Mouse (Mus musculus) testis, postnatal 14 days (tissue): ENCODE results near the gene Btn1a1.

Experiments
- DNase-seq: peaks from one replicate; pipeline ENCODE4 v3.0.0; 2021; ENCODE audit warnings: low spot score

The Btn1a1 gene

GRCm38 (mm10) chr13:23412630-23413521 lies 52.8 kb downstream of the Btn1a1 start:
- no peak for DNase-seq

GRCm38 (mm10) chr13:23412211-23412629 lies 53.5 kb downstream of the Btn1a1 start:
- DNase-seq, result no peak

- DNase-seq, result no peak
These were observed 54.1 kb downstream of the Btn1a1 start for GRCm38 (mm10) chr13:23411311-23412210.

- no peak for DNase-seq
These were observed 55.1 kb downstream of the Btn1a1 start for GRCm38 (mm10) chr13:23410632-23411031.
